8 mouse cellular contexts compared by ENCODE assay signal in the genomic region with DNA sequence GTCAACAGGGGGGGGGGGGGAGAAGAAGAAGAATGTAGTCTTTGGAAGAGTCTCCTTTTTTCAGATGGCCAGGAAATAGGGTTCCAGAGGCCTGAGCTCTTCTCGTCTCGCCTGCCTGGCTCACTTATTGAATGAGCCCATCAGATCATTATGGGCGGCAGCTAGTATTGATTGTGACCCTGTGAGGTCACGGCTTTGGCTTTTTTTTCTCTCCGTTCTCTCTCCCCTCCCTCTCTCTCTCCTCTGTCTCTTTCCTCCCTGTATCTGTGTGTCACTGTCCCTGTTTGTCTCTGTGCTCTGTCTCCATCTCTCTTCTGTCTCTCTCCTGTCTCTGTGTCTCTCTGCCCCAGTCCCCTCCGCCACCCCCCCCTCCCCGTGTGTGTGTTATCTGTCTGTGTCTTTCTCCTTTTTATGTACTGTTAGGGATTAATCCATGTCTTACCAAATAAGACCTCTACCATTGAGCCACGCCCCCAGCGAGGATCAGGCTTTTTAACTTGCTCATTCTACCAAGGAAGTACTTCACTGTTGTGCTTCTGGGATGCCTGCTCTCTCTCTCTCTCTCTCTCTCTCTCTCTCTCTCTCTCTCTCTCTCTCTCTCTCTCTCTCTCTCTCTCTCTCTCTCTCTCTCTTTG. TPM values are rescaled to one million over a fixed set of nuclear protein-coding genes. Genes with fewer than 3 reads are reported as not detected.
DNase-seq lines count a peak whose midpoint lies in the region; ATAC-seq and TF ChIP-seq lines count a peak whose summit lies in the region.

No protein-coding gene starts in this region.

- peaks cover 19% of the 10 kb centered on the region for H3K27me3 ChIP-seq in forebrain, embryonic 10.5 days (ENCODE audit: poor library complexity, severe bottlenecking)
- no peaks in the 10 kb centered on the region for H3K27me3 ChIP-seq in forebrain, embryonic 16.5 days (replicated peaks; ENCODE audit: control insufficient read depth, insufficient read depth, low read length)
- no peaks in the 10 kb centered on the region for H3K27me3 ChIP-seq in forebrain, embryonic 15.5 days
- no peaks in the 10 kb centered on the region for H3K27me3 ChIP-seq in lung, postnatal 0 days (replicated peaks; ENCODE audit: insufficient read depth, low read length)

- TF ChIP-seq CTCF in lung, postnatal 0 days (IDR thresholded peaks at IDR 0.05) = no peak

- 19% methylated on average over 9 of the region's 9 CpGs for WGBS in forebrain, embryonic 10.5 days
- 17% methylated on average over 9 of the region's 9 CpGs for WGBS in forebrain, embryonic 16.5 days
- 15% methylated on average over 9 of the region's 9 CpGs for WGBS in forebrain, embryonic 15.5 days
- WGBS in lung, postnatal 0 days = 42% methylated on average over 9 of the region's 9 CpGs

- ATAC-seq in forebrain, embryonic 16.5 days = no peak
- ATAC-seq in forebrain, embryonic 15.5 days (replicated peaks) = no peak
- ATAC-seq in lung, postnatal 0 days = no peak
- ATAC-seq in frontal cortex, adult (ENCODE audit: low TSS enrichment) = no peak

- H3K9me3 ChIP-seq in forebrain, embryonic 10.5 days = no peaks in the 10 kb centered on the region
- H3K9me3 ChIP-seq in forebrain, embryonic 16.5 days (ENCODE audit: control insufficient read depth, low read length) = no peaks in the 10 kb centered on the region
- H3K9me3 ChIP-seq in forebrain, embryonic 15.5 days = no peaks in the 10 kb centered on the region
- no peaks in the 10 kb centered on the region for H3K9me3 ChIP-seq in lung, postnatal 0 days (ENCODE audit: low read length)

- TF ChIP-seq EP300 in lung, postnatal 0 days (IDR thresholded peaks at IDR 0.05) = no peak

- H3K4me2 ChIP-seq in forebrain, embryonic 16.5 days (ENCODE audit: low read length) = no peak overlapping the region
- peak overlapping the region; percentile 66; the same call in 1 of the 2 replicates for H3K4me2 ChIP-seq in forebrain, embryonic 15.5 days (replicated peaks)
- peak overlapping the region; percentile 90; the same call in 1 of the 2 replicates for H3K4me2 ChIP-seq in lung, postnatal 0 days (replicated peaks; ENCODE audit: low read depth, low read length)

- peaks cover 67% of the 10 kb centered on the region for H3K4me1 ChIP-seq in forebrain, embryonic 10.5 days
- peaks cover 42% of the 10 kb centered on the region for H3K4me1 ChIP-seq in forebrain, embryonic 16.5 days (replicated peaks; ENCODE audit: control insufficient read depth, insufficient read depth, low read length)
- peaks cover 48% of the 10 kb centered on the region for H3K4me1 ChIP-seq in forebrain, embryonic 15.5 days
- peaks cover 10% of the 10 kb centered on the region; the same call in 1 of the 2 replicates for H3K4me1 ChIP-seq in lung, postnatal 0 days (ENCODE audit: insufficient read depth, low read depth, low read length)

- H3K4me3 ChIP-seq in forebrain, embryonic 10.5 days = peak overlapping the region; percentile 88
- no peak overlapping the region for H3K4me3 ChIP-seq in forebrain, embryonic 16.5 days (replicated peaks; ENCODE audit: low read length)
- no peak overlapping the region for H3K4me3 ChIP-seq in forebrain, embryonic 15.5 days
- no peak overlapping the region for H3K4me3 ChIP-seq in lung, postnatal 0 days (ENCODE audit: low read depth, low read length)

- no peak for DNase-seq in forebrain, embryonic 10.5 days (ENCODE audit: extremely low spot score, low spot score)
- DNase-seq in 416B (ENCODE audit: low read depth) = peak; percentile 69
- DNase-seq in lung, postnatal 0 days (ENCODE audit: low spot score) = no peak
- no peak for DNase-seq in ovary, postnatal 10 days (ENCODE audit: low spot score)
- no peak for DNase-seq in frontal cortex, adult 2 months (ENCODE audit: extremely low spot score in 1 of 2, low spot score in 1 of 2)

- H3K36me3 ChIP-seq in forebrain, embryonic 10.5 days (replicated peaks) = peaks cover 4% of the 10 kb centered on the region; the same call in 1 of the 2 replicates
- no peaks in the 10 kb centered on the region for H3K36me3 ChIP-seq in forebrain, embryonic 16.5 days (ENCODE audit: control insufficient read depth, insufficient read depth)
- no peaks in the 10 kb centered on the region for H3K36me3 ChIP-seq in forebrain, embryonic 15.5 days
- no peaks in the 10 kb centered on the region for H3K36me3 ChIP-seq in lung, postnatal 0 days (ENCODE audit: insufficient read depth, low read length)

- H3K27ac ChIP-seq in forebrain, embryonic 10.5 days = 0 out of 2 replicates have a peak overlapping the region, but pooled peaks have one; percentile 25
- H3K27ac ChIP-seq in forebrain, embryonic 16.5 days (ENCODE audit: low read length) = no peak overlapping the region
- H3K27ac ChIP-seq in forebrain, embryonic 15.5 days (replicated peaks) = no peak overlapping the region
- no peak overlapping the region for H3K27ac ChIP-seq in lung, postnatal 0 days (ENCODE audit: low read length)

- H3K9ac ChIP-seq in forebrain, embryonic 16.5 days (replicated peaks; ENCODE audit: low read depth, low read length) = no peak overlapping the region
- H3K9ac ChIP-seq in forebrain, embryonic 15.5 days (replicated peaks) = no peak overlapping the region
- H3K9ac ChIP-seq in lung, postnatal 0 days (replicated peaks; ENCODE audit: low read depth) = no peak overlapping the region

RNA-seq across cellular contexts. Expression of a gene that starts 1.5 kb away (rescaled TPM):
- 6.2 and 7.3 TPM in 2 replicates for polyA plus RNA-seq in forebrain, embryonic 10.5 days (2016; fragmentation: Nextera tagmentation; extraction: Ambion mirVana)
- polyA plus RNA-seq in forebrain, embryonic 16.5 days (2015; fragmentation: Nextera tagmentation; extraction: Ambion mirVana) = 14.8 and 17.6 TPM in 2 replicates
- polyA plus RNA-seq in forebrain, embryonic 15.5 days (2015; fragmentation: Nextera tagmentation; extraction: Ambion mirVana) = 15.7 and 16.3 TPM in 2 replicates
- polyA plus RNA-seq in lung, postnatal 0 days (2015; fragmentation: Nextera tagmentation; extraction: Ambion mirVana) = 16.5 and 20.2 TPM in 2 replicates
- 68.9 and 69.4 TPM in 2 replicates for polyA plus RNA-seq in frontal cortex, adult 2 months (2012; rRNA removed)

RNA-seq across cellular contexts. Expression of a gene that starts 22.0 kb away (rescaled TPM):
- polyA plus RNA-seq in forebrain, embryonic 10.5 days (2016; fragmentation: Nextera tagmentation; extraction: Ambion mirVana) = 10.9 and 12.7 TPM in 2 replicates
- 14.3 and 16.8 TPM in 2 replicates for polyA plus RNA-seq in forebrain, embryonic 16.5 days (2015; fragmentation: Nextera tagmentation; extraction: Ambion mirVana)
- 13.3 and 13.7 TPM in 2 replicates for polyA plus RNA-seq in forebrain, embryonic 15.5 days (2015; fragmentation: Nextera tagmentation; extraction: Ambion mirVana)
- polyA plus RNA-seq in lung, postnatal 0 days (2015; fragmentation: Nextera tagmentation; extraction: Ambion mirVana) = 4.7 and 6.1 TPM in 2 replicates
- 41.6 TPM in 2 replicates for polyA plus RNA-seq in frontal cortex, adult 2 months (2012; rRNA removed)

RNA-seq across cellular contexts. Expression of a gene that starts 26.5 kb away (rescaled TPM):
- not detected in 2 replicates for polyA plus RNA-seq in forebrain, embryonic 10.5 days (2016; fragmentation: Nextera tagmentation; extraction: Ambion mirVana)
- polyA plus RNA-seq in forebrain, embryonic 16.5 days (2015; fragmentation: Nextera tagmentation; extraction: Ambion mirVana) = 0.27 and 0.77 TPM in 2 replicates
- polyA plus RNA-seq in forebrain, embryonic 15.5 days (2015; fragmentation: Nextera tagmentation; extraction: Ambion mirVana) = 0.23 and 0.76 TPM in 2 replicates
- polyA plus RNA-seq in lung, postnatal 0 days (2015; fragmentation: Nextera tagmentation; extraction: Ambion mirVana) = 8.8 and 8.9 TPM in 2 replicates
- 0.32 and 0.42 TPM in 2 replicates for polyA plus RNA-seq in frontal cortex, adult 2 months (2012; rRNA removed)
